Mouse (Mus musculus): ENCODE measurements at regions not wholly inside any gene's neighbourhood (a gene's known extent, or its start where the extent isn't known, plus 50 kb on each side); places are given as distances from the start of the nearest gene placed in this dataset.
A peak's percentile ranks its signal among the peaks of the same experiment; 100 is the strongest.

- DNase-seq (ENCODE audit: low spot score): no peak
Measured at GRCm38 (mm10) chr11:31784332-31784901, 87.6 kb upstream of the Cpeb4 start.

DNA sequence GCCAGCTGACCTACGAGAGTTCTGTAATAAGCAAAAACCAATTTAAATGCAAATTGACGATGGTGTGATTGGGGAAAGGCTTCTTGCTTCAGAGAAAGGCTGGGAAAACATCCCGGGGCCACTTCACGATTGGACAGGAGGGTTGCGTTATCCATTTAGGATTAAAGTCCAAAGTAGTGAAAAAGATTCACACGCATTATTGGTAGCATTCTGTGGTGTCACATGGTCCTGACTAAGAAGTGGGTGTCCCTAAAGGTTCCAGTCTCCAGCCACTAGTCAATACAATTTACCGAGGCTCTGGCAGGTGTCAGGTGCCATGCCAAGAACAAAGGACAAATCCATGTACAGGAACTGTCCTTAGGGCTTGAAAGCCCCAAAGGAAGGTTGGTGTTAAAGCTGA lies 86.9 kb upstream of the Cpeb4 start:
- DNase-seq (ENCODE audit: low spot score): no peak

- DNase-seq (ENCODE audit: low spot score): no peak
Measured at GRCm38 (mm10) chr11:31787376-31787775, 84.6 kb upstream of the Cpeb4 start.

GRCm38 (mm10) chr11:31787917-31788703 lies 83.9 kb upstream of the Cpeb4 start:
- DNase-seq (ENCODE audit: low spot score): no peak

GRCm38 (mm10) chr11:31789967-31790366 lies 82.0 kb upstream of the Cpeb4 start:
- no peak for DNase-seq (ENCODE audit: low spot score)

- no peak for DNase-seq (ENCODE audit: low spot score)
Measured at GRCm38 (mm10) chr11:31791264-31791663, 80.7 kb upstream of the Cpeb4 start.

DNA sequence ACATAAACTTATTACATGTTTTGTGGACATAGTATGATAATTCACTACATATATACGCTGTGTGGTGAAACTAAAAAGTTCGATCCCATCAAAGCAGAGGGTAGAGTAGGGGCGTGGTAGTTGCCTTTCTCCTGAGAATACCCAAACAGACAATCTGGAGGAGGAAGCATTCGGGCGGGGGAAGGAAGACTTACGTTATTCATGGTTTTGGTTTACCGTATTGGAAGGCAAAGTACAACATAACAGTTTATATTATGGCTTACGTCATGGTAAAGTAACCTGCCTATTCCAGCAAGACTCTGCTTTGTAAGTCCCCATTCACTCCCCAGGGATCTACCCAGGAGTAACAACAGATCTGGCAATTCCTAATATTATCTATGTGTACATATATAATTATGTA lies 76.9 kb upstream of the Cpeb4 start:
- no peak for DNase-seq (ENCODE audit: low spot score)

- DNase-seq (ENCODE audit: low spot score): no peak
Measured at GRCm38 (mm10) chr11:31796245-31796644, 75.8 kb upstream of the Cpeb4 start.

- DNase-seq (ENCODE audit: low spot score): no peak
Measured at GRCm38 (mm10) chr11:31801575-31801974, 70.4 kb upstream of the Cpeb4 start.

GRCm38 (mm10) chr11:31803319-31803891 lies 68.6 kb upstream of the Cpeb4 start:
- DNase-seq (ENCODE audit: low spot score): no peak

- DNase-seq (ENCODE audit: low spot score): no peak
Measured at GRCm38 (mm10) chr11:31804518-31804917, 67.5 kb upstream of the Cpeb4 start.

DNA sequence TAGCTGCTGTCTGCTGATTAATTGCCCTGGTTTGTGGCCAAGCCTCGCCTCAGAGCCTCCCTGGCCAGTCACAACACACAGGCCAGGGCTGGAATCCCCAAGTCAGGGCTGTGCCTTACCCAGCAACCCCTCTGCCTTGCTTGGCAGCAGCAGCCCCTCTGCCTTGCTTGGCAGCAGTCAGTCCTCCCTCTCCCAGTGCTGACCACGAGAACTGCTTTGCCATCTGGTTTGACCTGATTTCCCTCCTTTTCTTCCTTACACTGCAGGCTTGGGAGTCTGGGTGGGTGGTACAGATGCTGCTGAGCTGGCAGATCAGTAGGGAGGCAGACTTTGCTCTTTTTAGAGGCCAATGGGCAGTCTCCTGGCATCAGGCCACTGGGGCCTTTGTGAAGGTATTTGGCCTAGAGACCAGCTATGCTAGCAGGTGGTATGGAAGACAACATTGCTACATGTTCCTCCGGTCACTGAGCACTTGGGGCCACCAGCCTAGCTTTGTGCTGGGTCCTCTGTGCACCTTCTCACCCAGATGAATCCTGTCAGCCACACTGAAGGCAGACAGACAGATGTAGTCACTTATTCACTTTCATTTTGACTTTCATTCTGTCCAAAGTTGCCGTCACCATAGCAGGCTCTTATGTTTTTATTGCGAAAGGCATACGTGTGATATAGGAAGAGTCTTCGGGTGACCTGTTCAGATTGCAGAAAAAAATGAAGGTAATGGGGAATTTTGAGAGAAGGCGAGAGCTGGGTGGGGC lies 64.4 kb upstream of the Cpeb4 start:
- DNase-seq (ENCODE audit: low spot score): peak; percentile 48

GRCm38 (mm10) chr11:31808216-31808838 lies 63.7 kb upstream of the Cpeb4 start:
- DNase-seq (ENCODE audit: low spot score): no peak

DNA sequence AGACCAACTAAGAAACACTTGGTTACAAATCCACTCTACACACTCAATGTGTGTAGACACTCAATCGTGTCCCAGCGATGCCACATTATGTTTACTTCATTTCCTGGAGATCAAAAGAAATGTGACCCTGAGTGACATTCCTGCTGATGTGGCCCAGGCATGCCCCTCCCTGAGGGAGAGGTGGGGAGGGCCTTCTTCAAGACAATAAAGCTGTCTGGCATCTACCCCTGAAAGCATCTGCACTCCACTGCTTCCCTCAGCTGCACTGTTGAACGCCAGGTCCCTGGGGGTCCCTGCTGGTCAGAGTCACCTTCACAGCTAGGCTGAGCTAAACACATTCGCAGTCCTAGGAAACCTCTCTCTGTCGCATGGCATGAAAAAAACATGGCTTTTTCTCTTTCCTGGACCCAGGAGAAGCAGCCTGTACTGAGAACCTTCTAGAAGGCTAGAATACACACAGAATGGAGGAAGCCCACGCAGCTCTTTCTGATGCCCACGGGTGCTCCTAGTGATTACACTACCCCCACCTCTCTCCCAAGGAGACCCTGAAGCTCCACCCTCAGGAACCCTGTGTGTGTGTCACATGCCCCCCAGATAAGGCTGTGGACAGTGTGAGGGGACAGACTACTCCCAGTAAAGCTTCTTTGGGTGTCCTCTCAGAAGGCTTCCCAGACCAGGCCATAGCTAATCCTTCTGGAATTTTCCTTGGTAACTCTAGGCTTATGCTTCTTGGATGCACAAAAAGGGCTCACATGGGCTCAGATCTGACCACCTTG lies 61.8 kb upstream of the Cpeb4 start:
- no peak for DNase-seq (ENCODE audit: low spot score)

DNA sequence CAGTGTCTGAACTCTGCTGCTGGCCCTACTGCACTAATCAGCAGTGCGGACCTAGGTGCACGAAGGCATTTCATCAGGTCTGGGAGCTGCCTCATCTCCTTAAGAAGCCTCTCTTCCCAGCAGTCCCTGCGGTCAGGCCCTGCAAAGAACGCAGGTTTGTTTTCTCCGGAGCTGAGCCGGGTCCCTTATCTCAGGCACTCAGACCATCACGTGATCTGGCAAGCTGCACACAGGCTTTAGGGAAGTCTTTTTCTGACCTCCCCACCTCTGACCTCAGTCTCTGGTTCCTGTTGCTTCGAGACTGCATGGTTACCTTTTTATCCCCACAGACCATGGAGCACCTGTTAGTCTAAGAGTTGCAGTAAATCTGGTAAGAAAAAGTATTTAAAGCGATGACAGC lies 59.8 kb upstream of the Cpeb4 start:
- no peak for DNase-seq (ENCODE audit: low spot score)

- no peak for DNase-seq (ENCODE audit: low spot score)
Measured at GRCm38 (mm10) chr11:31814616-31815015, 57.4 kb upstream of the Cpeb4 start.

- no peak for DNase-seq (ENCODE audit: low spot score)
Measured at GRCm38 (mm10) chr11:31815855-31816488, 56.0 kb upstream of the Cpeb4 start.

DNA sequence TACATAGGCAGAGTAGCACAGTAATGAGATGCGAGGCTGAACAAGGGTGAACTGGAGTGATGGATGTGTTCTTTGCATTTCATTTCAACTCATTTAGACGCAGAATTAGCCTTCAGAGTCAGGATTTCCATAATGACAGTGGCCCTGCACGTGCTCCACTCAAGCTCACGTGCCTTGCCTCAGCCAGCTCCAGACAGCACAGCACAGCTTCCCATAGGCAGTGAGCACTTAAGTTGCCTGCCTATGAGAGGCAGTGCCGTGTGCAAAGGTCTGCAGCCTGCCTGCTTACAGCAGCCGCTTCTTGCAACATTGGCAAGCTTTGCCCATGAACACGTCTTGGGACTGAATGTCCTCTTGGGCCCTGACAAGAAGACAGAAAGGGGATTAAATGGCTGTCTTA lies 54.0 kb upstream of the Cpeb4 start:
- no peak for DNase-seq (ENCODE audit: low spot score)

GRCm38 (mm10) chr11:31819964-31820363 lies 52.0 kb upstream of the Cpeb4 start:
- DNase-seq (ENCODE audit: low spot score): no peak

GRCm38 (mm10) chr11:31821479-31822411 lies 50.3 kb upstream of the Cpeb4 start:
- DNase-seq (ENCODE audit: low spot score): no peak

Data from ovary, postnatal 36 days (tissue).